Comparison of ENCODE assay signal across 13 mouse cellular contexts in genomic region chr7:93037763-93038471, GRCm38 (mm10). TPM values are rescaled to one million over a fixed set of nuclear protein-coding genes. Genes with fewer than 3 reads are reported as not detected.
DNase-seq lines count a peak whose midpoint lies in the region; ATAC-seq and TF ChIP-seq lines count a peak whose summit lies in the region.
"Had no signal": no experiment of that assay in that cellular context is flagged by ENCODE, and none has a peak within 500 bp of the region (broad histone marks: within the 10 kb centered on the region; RNA-seq: fewer than 3 reads in every experiment).

No protein-coding gene starts in this region.

- peak in 1 of 2 experiments; percentile 26 for DNase-seq in cerebellum, adult 2 months
- no peak for DNase-seq in cerebellum, postnatal 36 days
- peak; percentile 88 for DNase-seq in Muller cell, postnatal 12 days (ENCODE audit: inconsistent ontology term)
- no peak for DNase-seq in liver
- no peak for DNase-seq in adrenal gland, adult 18-20 months (ENCODE audit: low spot score in 2 of 2)
- no peak for DNase-seq in testis, postnatal 14 days (ENCODE audit: low spot score)
- DNase-seq: adrenal gland, adult 2 months had no signal

- H3K9ac ChIP-seq in forebrain, embryonic 15.5 days (replicated peaks): no peak overlapping the region
- no peak overlapping the region for H3K9ac ChIP-seq in midbrain, embryonic 12.5 days (replicated peaks)
- H3K9ac ChIP-seq: heart, embryonic 15.5 days; kidney, embryonic 15.5 days had no signal

- ATAC-seq in forebrain, embryonic 15.5 days (replicated peaks): 0 out of 2 replicates have a peak, but pooled peaks have one; percentile 51
- peak; percentile 54; the same call in 1 of the 2 replicates for ATAC-seq in midbrain, embryonic 12.5 days (ENCODE audit: low FRiP score, low read depth)

- 25% methylated on average over 5 of the region's 5 CpGs for whole genome bisulfite sequencing in cerebellum, adult 2 months
- 4% methylated on average over 5 of the region's 5 CpGs for WGBS in forebrain, embryonic 15.5 days
- WGBS in midbrain, embryonic 12.5 days: 22% methylated on average over 5 of the region's 5 CpGs

- no peaks in the 10 kb centered on the region for H3K27me3 ChIP-seq in cerebellum, adult 2 months (ENCODE audit: control insufficient read depth, insufficient read depth, low read length)
- H3K27me3 ChIP-seq in forebrain, embryonic 15.5 days: no peaks in the 10 kb centered on the region
- 0 out of 2 replicates have a peak, but pooled peaks cover 7% of the 10 kb centered on the region for H3K27me3 ChIP-seq in midbrain, embryonic 12.5 days
- H3K27me3 ChIP-seq: heart, embryonic 15.5 days; kidney, embryonic 15.5 days had no signal

- no peak for TF ChIP-seq CTCF in cerebellum, adult 2 months (IDR thresholded peaks at IDR 0.05; ENCODE audit: borderline replicate concordance, insufficient read depth, low read depth, low read length)

- peak overlapping the region; percentile 39; the same call in 1 of the 2 replicates for H3K27ac ChIP-seq in cerebellum, adult 2 months (ENCODE audit: insufficient read depth, low read length)
- H3K27ac ChIP-seq in forebrain, embryonic 15.5 days (replicated peaks): no peak overlapping the region
- 0 out of 2 replicates have a peak overlapping the region, but pooled peaks have one; percentile 25 for H3K27ac ChIP-seq in midbrain, embryonic 12.5 days (replicated peaks)
- H3K27ac ChIP-seq: heart, embryonic 15.5 days; kidney, embryonic 15.5 days; macrophage had no signal

- no peak for TF ChIP-seq POLR2A in cerebellum, adult 2 months (IDR thresholded peaks at IDR 0.05; ENCODE audit: borderline replicate concordance, insufficient read depth, low read length)

- H3K36me3 ChIP-seq in forebrain, embryonic 15.5 days: no peaks in the 10 kb centered on the region
- no peaks in the 10 kb centered on the region for H3K36me3 ChIP-seq in midbrain, embryonic 12.5 days
- H3K36me3 ChIP-seq: heart, embryonic 15.5 days; kidney, embryonic 15.5 days had no signal

- H3K9me3 ChIP-seq in forebrain, embryonic 15.5 days: no peaks in the 10 kb centered on the region
- no peaks in the 10 kb centered on the region for H3K9me3 ChIP-seq in midbrain, embryonic 12.5 days
- H3K9me3 ChIP-seq: heart, embryonic 15.5 days; kidney, embryonic 15.5 days had no signal

- H3K4me3 ChIP-seq in cerebellum, adult 2 months (replicated peaks; ENCODE audit: insufficient read depth, low read depth, low read length): no peak overlapping the region
- no peak overlapping the region for H3K4me3 ChIP-seq in forebrain, embryonic 15.5 days
- H3K4me3 ChIP-seq in midbrain, embryonic 12.5 days: no peak overlapping the region
- H3K4me3 ChIP-seq: heart, embryonic 15.5 days; kidney, embryonic 15.5 days had no signal

- H3K4me2 ChIP-seq in forebrain, embryonic 15.5 days (replicated peaks): no peak overlapping the region
- H3K4me2 ChIP-seq in midbrain, embryonic 12.5 days (replicated peaks): no peak overlapping the region
- H3K4me2 ChIP-seq: heart, embryonic 15.5 days; kidney, embryonic 15.5 days had no signal

- no peaks in the 10 kb centered on the region for H3K4me1 ChIP-seq in cerebellum, adult 2 months (ENCODE audit: control insufficient read depth, insufficient read depth, low read length)
- peaks cover 6% of the 10 kb centered on the region; the same call in 1 of the 2 replicates for H3K4me1 ChIP-seq in forebrain, embryonic 15.5 days
- peaks cover 11% of the 10 kb centered on the region for H3K4me1 ChIP-seq in midbrain, embryonic 12.5 days
- H3K4me1 ChIP-seq: heart, embryonic 15.5 days; kidney, embryonic 15.5 days had no signal

RNA-seq across cellular contexts. Expression of gene Fam181b, which starts 41.7 kb away (rescaled TPM):
- polyA plus RNA-seq in cerebellum, adult 2 months (2012; rRNA removed): 35.8 and 37.6 TPM in 2 replicates
- polyA plus RNA-seq in forebrain, embryonic 15.5 days (2015; fragmentation: Nextera tagmentation; extraction: Ambion mirVana): 33.6 and 35.6 TPM in 2 replicates
- 62.0 and 66.8 TPM in 2 replicates for polyA plus RNA-seq in midbrain, embryonic 12.5 days (2016; fragmentation: Nextera tagmentation; extraction: Ambion mirVana)
- total RNA-seq in adrenal gland, adult 18-20 months (2021): 1 to 10 TPM; 2.2 to 3.0 TPM
- total RNA-seq: common myeloid progenitor, adult 5-6 weeks had no signal
- polyA plus RNA-seq: macrophage had no signal
